Mouse (Mus musculus): Measurements from ENCODE around the gene Acer2. TPM values are rescaled to one million over a fixed set of nuclear protein-coding genes. Genes with fewer than 3 reads are reported as not detected.

The Acer2 gene
- total RNA-seq, 4 experiments from 2014 or later = 0.89 to 3.0 (median 2.2) TPM

DNA sequence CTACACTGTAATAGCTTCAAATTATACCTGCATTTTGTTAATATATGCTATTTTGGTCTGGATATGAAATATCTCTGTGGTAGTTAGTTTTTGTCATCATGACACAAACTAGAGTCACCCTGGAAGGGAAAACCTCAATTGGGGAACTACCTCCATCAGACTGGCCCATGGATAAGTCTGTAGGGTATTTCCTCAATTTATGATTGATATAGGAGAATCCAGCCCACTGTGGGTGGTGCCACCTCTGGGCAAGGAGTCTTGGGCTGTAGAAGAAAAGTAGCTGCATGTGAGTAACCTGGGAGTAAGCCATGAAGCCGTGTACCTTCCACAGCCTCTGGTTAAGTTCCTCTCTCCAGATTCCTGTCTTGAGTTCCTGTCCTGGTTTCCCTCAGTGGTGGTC lies 74.6 kb downstream of the Acer2 start:
- DNase-seq (ENCODE audit: low spot score in 2 of 2) = no peak

DNA sequence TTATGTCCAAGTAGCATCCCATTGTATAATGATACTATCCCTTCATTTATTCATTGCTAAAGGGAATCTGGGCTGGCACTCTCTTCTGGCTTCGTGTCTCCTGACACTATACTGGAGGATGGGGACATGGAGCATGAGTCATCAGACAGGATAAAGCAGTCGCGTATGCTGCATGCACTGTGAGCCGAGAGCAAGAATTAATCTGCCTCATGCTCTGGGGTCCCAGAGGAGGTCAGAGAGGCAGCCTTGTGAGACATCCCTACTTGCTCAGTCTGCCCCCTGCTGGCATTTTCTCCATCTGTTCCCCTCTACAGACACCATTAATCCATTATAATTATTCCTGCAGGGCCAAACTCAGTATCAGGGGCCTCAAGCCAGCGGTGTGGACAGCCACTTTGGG lies 79.3 kb downstream of the Acer2 start:
- DNase-seq (ENCODE audit: low spot score in 2 of 2) = no peak

DNA sequence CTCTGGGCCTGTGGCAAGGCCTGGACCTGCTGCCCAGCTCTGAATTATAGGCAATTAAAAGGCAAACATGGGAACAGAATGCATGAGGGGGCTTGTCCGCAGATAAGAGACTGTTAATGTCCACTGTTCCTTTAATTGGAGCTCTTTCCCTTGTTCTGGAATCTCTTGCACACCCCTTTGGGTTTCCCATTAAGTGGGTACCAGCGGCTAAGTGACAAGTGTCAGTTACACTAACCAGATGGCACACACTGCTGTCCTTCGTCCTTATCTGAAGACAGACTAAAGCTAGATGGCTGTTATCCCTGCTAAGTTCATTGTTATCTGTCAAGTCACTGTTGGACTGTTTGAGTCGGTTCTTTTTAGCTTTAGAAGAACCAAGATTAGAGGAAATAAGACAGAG lies 81.3 kb downstream of the Acer2 start:
- DNase-seq (ENCODE audit: low spot score in 2 of 2) = no peak

DNA sequence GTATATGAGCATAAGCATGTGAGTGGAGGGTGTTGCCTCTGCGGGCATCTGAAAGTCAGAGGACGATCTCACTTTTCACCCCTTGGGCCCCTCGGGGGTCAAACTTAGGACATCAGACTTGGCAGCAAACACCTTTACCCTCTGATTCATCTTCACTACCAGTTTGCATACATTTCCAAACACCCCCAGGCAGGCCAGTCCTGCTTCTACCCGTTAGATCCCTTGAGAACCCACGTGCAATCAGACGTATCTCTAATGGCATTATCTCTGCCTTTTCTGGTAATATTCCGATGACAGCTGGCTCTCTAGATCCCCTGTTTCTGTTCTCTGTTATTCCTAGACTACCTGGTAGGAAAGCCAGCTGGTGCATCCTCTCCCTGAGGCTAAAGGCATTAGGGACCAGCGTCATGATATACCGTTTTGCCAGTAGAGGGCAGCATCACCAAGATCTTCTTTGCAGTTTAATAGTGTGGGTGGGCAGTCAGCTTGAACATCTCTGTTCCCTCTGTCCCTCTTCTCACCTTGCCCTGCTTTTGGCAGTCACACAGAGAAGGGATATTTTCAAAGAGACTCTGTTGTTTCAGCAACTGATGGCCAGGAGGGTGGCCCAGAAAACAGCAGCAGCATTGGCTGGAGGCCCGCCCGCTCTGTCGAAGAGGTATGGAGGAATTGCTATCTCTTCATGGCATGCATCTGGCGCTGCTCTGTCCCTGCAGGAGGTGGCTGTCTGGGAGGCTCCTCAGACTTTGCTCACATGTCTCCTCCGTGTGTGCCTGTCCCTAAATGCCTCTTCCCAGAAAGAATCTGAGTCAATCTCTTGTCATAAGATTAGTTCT lies 83.6 kb downstream of the Acer2 start:
- no peak for DNase-seq (ENCODE audit: low spot score in 2 of 2)

DNA sequence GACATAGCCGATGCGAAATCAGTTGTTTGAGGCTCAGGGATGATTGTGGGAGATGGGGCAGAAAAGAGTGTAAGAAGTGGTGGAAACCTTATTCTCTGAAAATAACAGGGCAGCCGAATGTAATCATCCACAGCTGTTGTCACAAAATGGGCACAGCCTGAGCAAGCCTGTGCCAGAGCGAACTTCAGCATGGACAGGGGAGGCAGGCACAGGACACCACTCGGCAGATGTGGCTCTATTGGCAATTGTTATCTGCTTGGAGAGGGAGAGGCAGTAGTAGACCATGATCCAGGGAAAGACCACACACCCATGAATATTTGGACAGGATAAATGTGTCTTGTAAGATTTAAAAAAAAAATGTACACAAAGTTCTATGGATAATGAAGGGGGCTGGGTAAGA lies 103.1 kb downstream of the Acer2 start:
- no peak for DNase-seq (ENCODE audit: low spot score in 2 of 2)

Other genes starting within 250 kb of the Acer2 start
- gene Plin2, start 204.3 kb upstream of the Acer2 start, total RNA-seq (2022) = 10 to 100 TPM; 42.1 to 59.5 (median 52.5) TPM
- gene Dennd4c, start 125.8 kb upstream of the Acer2 start, total RNA-seq (2022) = 10 to 100 TPM; 28.9 to 36.6 (median 34.0) TPM
- 100 to 1,000 TPM; 382 to 465 (median 415) TPM for gene Rps6, start 17.0 kb upstream of the Acer2 start, total RNA-seq (2022)